Mouse (Mus musculus) heart, embryonic 16.5 days (tissue): Measurements from ENCODE around the gene Slc12a6. TPM values are rescaled to one million over a fixed set of nuclear protein-coding genes. Genes with fewer than 3 reads are reported as not detected.

Source experiments
- ATAC-seq: fragments of 200-750 bp; cut with Nextera tagmentation; replicated peaks from 2 replicates; pipeline ENCODE4 v1.8.0; 2017; ENCODE audit warnings: moderate number of reproducible peaks; ENCODE audit not compliant: insufficient read depth, low FRiP score; ENCODE audit errors: extremely low read depth
- H3K27ac ChIP-seq: fragments of 300-500 bp; sonication (generic); 2 replicates; pipeline ENCODE4 v1.5.1; 2014; ENCODE audit warnings: mild to moderate bottlenecking, low read length, control low read depth, moderate library complexity
- H3K27me3 ChIP-seq: fragments of 300-500 bp; sonication (generic); 2 replicates; pipeline ENCODE4 v1.6.1; 2014; ENCODE audit warnings: low read length, mixed read lengths; ENCODE audit not compliant: control insufficient read depth, insufficient read depth
- H3K36me3 ChIP-seq: fragments of 300-500 bp; sonication (generic); 2 replicates; pipeline ENCODE4 v1.6.1; 2014; ENCODE audit not compliant: control insufficient read depth, insufficient read depth
- H3K4me1 ChIP-seq: fragments of 300-500 bp; sonication (generic); 2 replicates; pipeline ENCODE4 v1.6.1; 2014; ENCODE audit warnings: low read length, mixed read lengths; ENCODE audit not compliant: control insufficient read depth, insufficient read depth
- H3K4me2 ChIP-seq: fragments of 300-500 bp; sonication (generic); 2 replicates; pipeline ENCODE4 v1.6.1; 2014; ENCODE audit warnings: low read depth, mild to moderate bottlenecking, control low read depth, low read length
- H3K4me3 ChIP-seq: fragments of 300-500 bp; sonication (generic); 2 replicates; pipeline ENCODE4 v1.5.1; 2014; ENCODE audit warnings: mild to moderate bottlenecking, control low read depth, low read length
- H3K9ac ChIP-seq: fragments of 300-500 bp; sonication (generic); 2 replicates; pipeline ENCODE4 v1.6.1; 2014; ENCODE audit warnings: low read length, control low read depth
- H3K9me3 ChIP-seq: fragments of 300-500 bp; sonication (generic); replicated peaks from 2 replicates; pipeline ENCODE4 v1.6.1; 2016; ENCODE audit warnings: low read length; ENCODE audit not compliant: control insufficient read depth
- WGBS: fragments of 180-500 bp; shearing (Covaris S2); extraction: QIAGEN DNeasy Blood & Tissue Kit; methylation state at CpG from one replicate; pipeline ENCODE4 v1.1.7; 2014; 5-methylcytosine and 5-hydroxymethylcytosine counted together
- polyA plus RNA-seq: library from polyadenylated mRNA; unstranded; fragments of >200 nt; fragmentation: Nextera tagmentation; extraction: Ambion mirVana; gene quantifications from 2 replicates; pipeline ENCODE4 v1.2.1, GENCODE M21; 2015

Gene Slc12a6
- 10.1 and 12.2 TPM in 2 replicates for polyA plus RNA-seq

DNA sequence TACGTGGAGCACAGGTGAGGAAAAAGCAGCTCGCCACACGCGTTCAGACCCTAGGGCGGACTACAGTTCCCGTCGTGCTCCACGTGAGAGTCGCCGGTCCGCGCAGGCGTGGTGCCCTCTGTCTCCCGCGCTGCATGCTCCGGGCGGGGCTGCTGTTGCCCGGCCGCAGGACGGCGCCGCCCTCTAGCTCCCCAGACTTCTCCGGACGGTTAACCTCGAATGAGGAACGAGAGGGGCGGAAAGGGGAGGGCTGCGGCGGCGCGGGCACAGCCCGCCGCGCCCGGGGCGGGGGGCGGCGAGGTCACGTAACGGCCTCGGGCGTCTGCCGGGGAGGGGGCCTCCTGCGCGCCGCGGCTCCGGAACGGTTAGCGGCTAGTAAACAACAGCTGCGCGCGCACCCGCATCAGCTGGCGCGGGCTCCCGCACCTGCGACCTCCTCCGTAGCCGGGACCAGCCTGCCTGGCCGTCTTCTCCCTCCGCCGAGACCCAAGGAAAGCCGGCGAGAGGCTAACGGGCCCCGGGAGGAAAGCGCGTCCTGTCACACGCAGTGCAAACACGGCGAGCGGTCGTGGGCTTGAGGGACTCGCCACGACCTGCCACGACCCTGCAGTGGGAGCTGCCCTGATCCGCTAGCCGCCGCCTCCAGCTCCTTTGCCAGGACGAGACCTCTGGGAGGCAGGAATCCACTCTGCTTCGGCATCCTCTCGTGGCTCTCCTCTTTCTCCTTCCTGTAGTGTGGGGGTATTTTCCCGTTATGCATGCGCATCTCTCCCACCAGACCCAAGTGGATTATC lies at the start of gene Slc12a6:
Gene Slc12a6, plus strand, starts transcription at position 378 of the 794 bp plus-strand sequence.
- Histone ChIP-seq H3K4me1 (peaks cover 24% of the 10 kb centered on the region), H3K9ac (peak within 1 kb of the TSS; percentile 91), H3K4me3 (peak within 1 kb of the TSS; percentile 84), H3K4me2 (peak within 1 kb of the TSS; percentile 72), H3K27ac (peak within 1 kb of the TSS; percentile 98), H3K36me3 (no peaks in the 10 kb centered on the region), H3K9me3 (no peaks in the 10 kb centered on the region), H3K27me3 (no peaks in the 10 kb centered on the region)
- under 1% methylated on average over 80 of the region's 85 CpGs for WGBS
- ATAC-seq = peak; percentile 91

DNA sequence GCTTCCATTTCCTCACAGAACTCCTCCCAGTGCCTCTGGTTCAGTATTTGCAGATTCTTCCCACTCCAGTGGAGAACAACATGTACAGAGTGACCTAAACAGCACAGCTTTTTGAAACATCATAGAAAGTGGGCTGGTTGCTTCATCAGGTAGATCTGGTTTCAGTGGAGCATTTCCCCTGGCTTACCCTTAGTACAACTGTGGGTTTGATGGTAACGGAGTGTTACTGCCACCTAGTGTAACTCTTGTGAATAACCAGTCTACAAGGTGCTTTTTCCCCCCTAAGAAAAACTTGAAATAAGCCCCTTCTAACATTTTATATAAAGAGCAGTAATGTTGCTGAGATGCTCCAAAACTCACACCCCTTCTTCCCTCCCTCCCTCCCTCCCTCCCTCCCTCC lies 49.6 kb upstream of the Slc12a6 start:
- no peak overlapping the region for H3K27ac ChIP-seq
- no peaks in the 10 kb centered on the region for H3K36me3 ChIP-seq
- no peaks in the 10 kb centered on the region for H3K9me3 ChIP-seq
- H3K9ac ChIP-seq = no peak overlapping the region
- H3K4me1 ChIP-seq = no peaks in the 10 kb centered on the region
- no peak overlapping the region for H3K4me2 ChIP-seq
- H3K27me3 ChIP-seq = no peaks in the 10 kb centered on the region
- H3K4me3 ChIP-seq = no peak overlapping the region
- WGBS = 0% methylated on average over 1 of the region's 1 CpGs
- no peak for ATAC-seq

DNA sequence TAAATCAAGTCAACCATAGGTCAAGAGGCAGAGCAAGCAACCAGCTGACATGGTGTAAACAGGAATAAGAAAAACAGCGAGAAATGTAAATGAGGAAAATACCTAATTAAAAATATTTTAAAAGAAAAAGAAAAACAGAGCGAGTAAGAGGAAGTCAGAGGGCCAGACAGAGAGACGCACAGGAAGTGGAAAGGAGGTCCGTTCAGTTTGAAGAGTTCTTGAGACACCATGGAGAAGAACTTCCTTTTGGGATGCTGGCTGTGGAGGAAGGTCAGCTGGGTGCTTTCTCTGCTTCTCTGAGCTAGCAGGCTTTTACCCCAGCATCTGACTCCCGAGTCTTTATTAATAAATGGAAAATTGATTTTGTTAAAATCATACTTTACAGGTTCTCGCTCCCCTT lies 48.0 kb upstream of the Slc12a6 start:
- no peaks in the 10 kb centered on the region for H3K27me3 ChIP-seq

DNA sequence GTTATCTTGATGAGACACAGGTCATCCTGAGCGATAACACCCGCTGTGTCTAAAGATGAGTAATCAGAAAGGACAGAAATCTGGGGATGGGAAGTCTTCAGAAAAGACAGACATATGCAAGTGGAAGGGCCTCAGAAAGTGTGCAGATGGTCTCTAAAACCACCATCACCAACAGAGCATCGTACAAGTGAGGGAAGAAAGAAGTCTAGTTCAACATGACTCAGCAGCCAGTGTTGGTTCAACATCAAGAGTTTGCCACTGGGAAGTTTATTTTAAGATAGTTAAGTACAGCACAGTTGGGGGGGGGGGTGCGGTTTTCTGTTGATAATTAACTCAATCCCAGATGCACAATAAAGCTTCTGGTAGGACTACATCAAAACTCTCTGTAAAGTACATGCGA lies 44.7 kb upstream of the Slc12a6 start:
- Histone ChIP-seq H3K27ac (no peak overlapping the region), H3K4me3 (no peak overlapping the region), H3K36me3 (no peaks in the 10 kb centered on the region), H3K9ac (no peak overlapping the region), H3K4me1 (no peaks in the 10 kb centered on the region), H3K4me2 (no peak overlapping the region), H3K27me3 (no peaks in the 10 kb centered on the region), H3K9me3 (no peaks in the 10 kb centered on the region)
- no peak for ATAC-seq
- 77% methylated on average over 5 of the region's 5 CpGs for WGBS

More for the DNA sequence above, 48.0 kb upstream of the Slc12a6 start:
- 70% methylated on average over 6 of the region's 6 CpGs for WGBS
- ATAC-seq = no peak
- H3K27ac ChIP-seq = no peak overlapping the region
- no peak overlapping the region for H3K4me3 ChIP-seq
- H3K4me2 ChIP-seq = no peak overlapping the region
- no peaks in the 10 kb centered on the region for H3K36me3 ChIP-seq
- no peaks in the 10 kb centered on the region for H3K9me3 ChIP-seq
- H3K4me1 ChIP-seq = no peaks in the 10 kb centered on the region
- H3K9ac ChIP-seq = no peak overlapping the region

DNA sequence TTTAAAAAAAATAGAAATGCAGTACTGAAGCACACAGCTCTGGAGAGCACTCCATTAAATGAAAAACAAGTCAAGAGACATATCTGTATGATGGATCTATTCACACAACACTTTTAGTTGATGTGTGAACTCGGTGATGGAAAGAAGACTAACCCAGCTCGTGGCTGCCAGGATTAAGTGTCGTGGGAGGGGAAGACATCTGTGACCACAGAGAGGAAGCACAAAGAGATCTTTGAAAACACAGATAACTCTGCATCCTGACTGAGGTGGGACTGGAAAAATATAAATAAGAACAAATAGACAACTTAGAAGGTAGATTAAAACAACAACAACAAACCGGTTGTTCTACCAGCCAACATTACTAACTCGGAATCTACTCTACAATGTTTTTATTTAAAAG lies 43.0 kb upstream of the Slc12a6 start:
- no peaks in the 10 kb centered on the region for H3K9me3 ChIP-seq
- H3K4me2 ChIP-seq = no peak overlapping the region
- no peak for ATAC-seq
- 48% methylated on average over 5 of the region's 5 CpGs for WGBS
- no peak overlapping the region for H3K9ac ChIP-seq
- H3K4me1 ChIP-seq = no peaks in the 10 kb centered on the region
- H3K27ac ChIP-seq = no peak overlapping the region
- no peaks in the 10 kb centered on the region for H3K36me3 ChIP-seq
- H3K27me3 ChIP-seq = no peaks in the 10 kb centered on the region
- H3K4me3 ChIP-seq = no peak overlapping the region

DNA sequence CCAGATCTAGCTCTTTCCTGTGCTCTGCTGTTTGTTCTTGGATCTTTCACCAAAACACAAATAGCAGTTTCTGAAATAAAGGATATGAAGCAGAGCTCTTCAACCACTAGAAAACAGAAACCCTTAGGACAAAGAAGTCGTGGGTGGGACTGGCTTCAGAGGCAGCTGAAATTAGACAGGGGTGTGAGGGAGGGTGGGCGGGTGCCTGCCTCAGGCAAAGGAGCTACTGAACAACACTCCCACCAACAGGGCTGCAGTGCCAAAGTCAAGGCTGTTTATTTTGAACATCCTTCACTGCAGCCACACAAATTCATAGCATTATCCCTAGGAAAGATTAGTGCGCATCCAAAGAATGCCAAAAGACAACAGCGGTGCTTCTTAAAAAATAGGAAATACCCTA lies 41.3 kb upstream of the Slc12a6 start:
- ATAC-seq = no peak
- Histone ChIP-seq H3K9me3 (no peaks in the 10 kb centered on the region), H3K4me2 (no peak overlapping the region), H3K9ac (no peak overlapping the region), H3K27me3 (no peaks in the 10 kb centered on the region), H3K4me1 (no peaks in the 10 kb centered on the region), H3K4me3 (no peak overlapping the region), H3K27ac (no peak overlapping the region), H3K36me3 (no peaks in the 10 kb centered on the region)
- 61% methylated on average over 4 of the region's 4 CpGs for WGBS

DNA sequence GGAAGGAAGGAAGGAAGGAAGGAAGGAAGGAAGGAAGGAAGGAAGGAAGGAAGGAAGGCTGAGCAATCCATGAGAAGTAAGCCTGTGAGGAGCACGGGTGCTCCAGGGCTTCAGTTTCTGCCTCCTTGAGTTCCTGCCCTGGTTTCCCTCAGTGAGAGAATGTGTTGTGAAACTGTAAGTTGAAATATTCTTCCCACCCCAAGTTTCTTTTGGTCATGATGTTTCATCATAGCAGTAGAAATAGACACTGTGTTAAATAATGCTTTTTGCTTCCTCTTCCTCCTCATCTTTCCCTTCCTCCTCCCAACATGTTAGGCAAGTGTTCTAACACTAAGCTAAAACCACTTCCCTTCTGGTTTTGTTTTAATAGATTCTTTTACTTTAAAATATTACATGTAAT lies 33.0 kb upstream of the Slc12a6 start:
- H3K4me2 ChIP-seq = no peak overlapping the region
- H3K27ac ChIP-seq = no peak overlapping the region
- no peak for ATAC-seq
- no peaks in the 10 kb centered on the region for H3K4me1 ChIP-seq
- no peaks in the 10 kb centered on the region for H3K9me3 ChIP-seq
- H3K4me3 ChIP-seq = no peak overlapping the region
- H3K36me3 ChIP-seq = no peaks in the 10 kb centered on the region
- 63% methylated on average over 1 of the region's 1 CpGs for WGBS
- H3K9ac ChIP-seq = no peak overlapping the region
- H3K27me3 ChIP-seq = no peaks in the 10 kb centered on the region

DNA sequence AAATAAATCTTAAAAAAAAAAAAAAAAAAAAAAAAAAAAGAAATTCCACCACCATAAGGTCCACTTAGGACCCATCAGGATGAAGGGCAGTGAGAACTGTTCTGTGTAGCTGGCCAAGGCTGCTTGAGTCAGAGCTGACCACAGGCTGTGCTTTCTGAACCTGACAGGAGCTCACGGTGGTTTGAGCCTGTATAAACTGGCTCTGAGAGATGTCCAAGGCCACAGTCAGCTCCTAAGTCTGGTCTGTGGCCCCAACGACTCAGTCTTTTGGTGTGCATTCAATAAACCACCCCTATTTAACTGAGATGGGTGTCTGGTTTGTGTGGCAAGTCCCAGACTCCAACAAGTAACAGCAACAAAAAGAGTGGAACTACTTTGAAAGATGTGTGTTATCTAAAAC lies 29.0 kb upstream of the Slc12a6 start:
- Histone ChIP-seq H3K27me3 (no peaks in the 10 kb centered on the region), H3K9me3 (no peaks in the 10 kb centered on the region), H3K27ac (no peak overlapping the region), H3K36me3 (no peaks in the 10 kb centered on the region), H3K4me3 (no peak overlapping the region), H3K4me1 (peaks cover 15% of the 10 kb centered on the region), H3K9ac (no peak overlapping the region), H3K4me2 (no peak overlapping the region)
- 80% methylated on average over 2 of the region's 2 CpGs for WGBS
- ATAC-seq = no peak

DNA sequence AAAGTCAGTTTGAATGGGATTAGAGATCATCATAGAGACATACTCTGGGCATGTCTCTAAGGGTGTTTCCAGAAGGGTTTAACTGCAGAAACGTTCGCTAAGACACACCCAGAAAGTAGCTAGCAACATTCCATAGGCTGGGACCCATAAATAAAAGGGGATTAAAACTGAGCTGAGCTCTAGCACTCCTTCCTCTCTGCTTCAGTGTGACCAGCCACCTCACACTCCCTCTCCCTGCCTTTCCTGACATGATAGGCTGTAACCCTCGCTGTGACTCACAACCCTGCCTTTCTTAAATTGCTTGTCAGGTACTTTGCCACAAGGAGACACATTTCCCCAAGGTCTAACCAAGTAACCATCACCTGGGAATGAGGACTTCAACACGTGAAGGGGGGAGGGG lies 27.6 kb upstream of the Slc12a6 start:
- Histone ChIP-seq H3K9me3 (no peaks in the 10 kb centered on the region), H3K4me2 (no peak overlapping the region; the same call in 1 of the 2 replicates), H3K27ac (no peak overlapping the region), H3K4me1 (peaks cover 15% of the 10 kb centered on the region), H3K27me3 (no peaks in the 10 kb centered on the region), H3K9ac (no peak overlapping the region), H3K36me3 (no peaks in the 10 kb centered on the region), H3K4me3 (no peak overlapping the region)
- ATAC-seq = no peak
- WGBS = 8% methylated on average over 4 of the region's 4 CpGs
